Mouse (Mus musculus) stomach, postnatal 0 days (tissue): ENCODE data around the gene Abl1.

ENCODE experiments used
- CTCF ChIP-seq: IDR thresholded peaks from 2 replicates; pipeline ENCODE4 v1.5.1; 2016; ENCODE audit warnings: antibody characterized with exemption, low read depth, mild to moderate bottlenecking, moderate library complexity
- EP300 ChIP-seq: optimal IDR thresholded peaks from 2 replicates; pipeline ENCODE3; 2016; ENCODE audit warnings: antibody characterized with exemption

GRCm38 (mm10) chr2:31846692-31847660, 158.8 kb downstream of the Abl1 start:
- TF ChIP-seq CTCF, result no peak
- TF ChIP-seq EP300, result no peak
